Mouse (Mus musculus) stomach, postnatal 0 days (tissue): ENCODE measurements around the gene Trim17. TPM values are rescaled to one million over a fixed set of nuclear protein-coding genes. Genes with fewer than 3 reads are reported as not detected.

Source experiments
- ATAC-seq: fragments of 200-750 bp; cut with Nextera tagmentation; 2 replicates; pipeline ENCODE4 v1.8.0; 2017; ENCODE audit not compliant: low FRiP score, low TSS enrichment
- DNase-seq: peaks from one replicate; pipeline ENCODE4 v3.0.0-alpha.2; 2016; ENCODE audit warnings: low spot score
- H3K27ac ChIP-seq: fragments of 300-500 bp; sonication (generic); replicated peaks from 2 replicates; pipeline ENCODE4 v1.5.1; 2014; ENCODE audit warnings: mild to moderate bottlenecking, control low read depth
- H3K27me3 ChIP-seq: fragments of 300-500 bp; sonication (generic); 2 replicates; pipeline ENCODE4 v1.6.1; 2014; ENCODE audit warnings: low read length; ENCODE audit not compliant: control insufficient read depth, insufficient read depth
- H3K36me3 ChIP-seq: fragments of 300-500 bp; sonication (generic); 2 replicates; pipeline ENCODE4 v1.6.1; 2014; ENCODE audit warnings: low read length, mixed read lengths; ENCODE audit not compliant: control insufficient read depth, insufficient read depth
- H3K4me1 ChIP-seq: fragments of 300-500 bp; sonication (generic); replicated peaks from 2 replicates; pipeline ENCODE4 v1.6.1; 2014; ENCODE audit warnings: antibody characterized with exemption; ENCODE audit not compliant: control insufficient read depth, insufficient read depth
- H3K4me2 ChIP-seq: fragments of 300-500 bp; sonication (generic); replicated peaks from 2 replicates; pipeline ENCODE4 v1.6.1; 2014; ENCODE audit warnings: low read depth, mild to moderate bottlenecking, control low read depth, moderate library complexity
- H3K4me3 ChIP-seq: fragments of 300-500 bp; sonication (generic); 2 replicates; pipeline ENCODE4 v1.5.1; 2014; ENCODE audit warnings: low read depth, low read length, control low read depth
- H3K9ac ChIP-seq: fragments of 300-500 bp; sonication (generic); 2 replicates; pipeline ENCODE4 v1.6.1; 2014; ENCODE audit warnings: mild to moderate bottlenecking, low read length, control low read depth, mixed read lengths
- H3K9me3 ChIP-seq: fragments of 300-500 bp; sonication (generic); 2 replicates; pipeline ENCODE4 v1.6.1; 2016; ENCODE audit warnings: low read length; ENCODE audit not compliant: control insufficient read depth
- CTCF ChIP-seq: IDR thresholded peaks from 2 replicates; pipeline ENCODE4 v1.5.1; 2016; ENCODE audit warnings: antibody characterized with exemption, low read depth, mild to moderate bottlenecking, moderate library complexity
- EP300 ChIP-seq: optimal IDR thresholded peaks from 2 replicates; pipeline ENCODE3; 2016; ENCODE audit warnings: antibody characterized with exemption
- WGBS: fragments of 180-500 bp; shearing (Covaris S2); extraction: QIAGEN DNeasy Blood & Tissue Kit; methylation state at CpG from one replicate; pipeline ENCODE4 v1.1.7; 2014; 5-methylcytosine and 5-hydroxymethylcytosine counted together
- polyA plus RNA-seq: library from polyadenylated mRNA; unstranded; fragments of >200 nt; fragmentation: Nextera tagmentation; extraction: Ambion mirVana; gene quantifications from 2 replicates; pipeline ENCODE4 v1.2.1, GENCODE M21; 2015

The Trim17 gene
- polyA plus RNA-seq, 1 experiment from 2014 or later, result 0.08 TPM

DNA sequence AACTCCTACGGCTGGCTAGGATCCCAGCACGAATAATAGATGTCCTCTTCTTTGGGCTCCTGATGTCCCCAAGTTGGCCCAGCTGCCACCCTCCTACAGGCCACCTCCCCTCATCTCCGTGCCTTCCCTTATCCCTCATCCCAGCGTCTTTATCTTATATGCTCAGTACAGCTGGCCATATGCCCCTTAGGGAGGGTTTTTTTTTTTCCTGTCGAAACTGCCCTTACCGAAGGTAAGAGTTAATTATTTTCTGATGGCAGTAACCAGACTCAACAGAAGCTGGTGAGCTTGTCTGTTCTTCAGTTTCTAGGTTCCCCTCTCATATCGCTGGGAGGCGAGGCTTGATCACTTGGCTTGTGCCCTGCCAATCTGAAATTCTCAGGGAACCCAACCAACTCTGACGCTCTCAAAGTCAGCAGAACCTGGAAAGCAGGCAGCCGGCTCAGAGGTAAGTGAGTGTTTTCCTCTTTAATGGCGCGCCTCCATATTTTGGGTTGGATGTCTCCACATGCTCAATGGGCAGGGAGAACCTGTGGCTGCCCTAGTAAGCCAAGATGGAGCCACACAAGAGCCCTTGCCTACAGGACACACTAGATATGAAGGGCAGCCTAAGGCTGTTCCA, 36.6 kb upstream of the Trim17 start, which contains the start of gene Btnl10:
Gene Btnl10 (plus strand): TSS at position 164 of the 622 bp plus-strand sequence.
- Histone ChIP-seq H3K4me3 (no peak within 1 kb of the TSS), H3K27me3 (no peaks in the 10 kb centered on the region), H3K4me2 (no peak within 1 kb of the TSS), H3K36me3 (no peaks in the 10 kb centered on the region), H3K27ac (no peak within 1 kb of the TSS), H3K4me1 (0 out of 2 replicates have a peak, but pooled peaks cover 3% of the 10 kb centered on the region), H3K9ac (no peak within 1 kb of the TSS), H3K9me3 (no peaks in the 10 kb centered on the region)
- 82% methylated on average over 12 of the region's 12 CpGs for WGBS
- ATAC-seq, result no peak
- no peak for TF ChIP-seq CTCF
- TF ChIP-seq EP300, result no peak
- DNase-seq, result no peak

DNA sequence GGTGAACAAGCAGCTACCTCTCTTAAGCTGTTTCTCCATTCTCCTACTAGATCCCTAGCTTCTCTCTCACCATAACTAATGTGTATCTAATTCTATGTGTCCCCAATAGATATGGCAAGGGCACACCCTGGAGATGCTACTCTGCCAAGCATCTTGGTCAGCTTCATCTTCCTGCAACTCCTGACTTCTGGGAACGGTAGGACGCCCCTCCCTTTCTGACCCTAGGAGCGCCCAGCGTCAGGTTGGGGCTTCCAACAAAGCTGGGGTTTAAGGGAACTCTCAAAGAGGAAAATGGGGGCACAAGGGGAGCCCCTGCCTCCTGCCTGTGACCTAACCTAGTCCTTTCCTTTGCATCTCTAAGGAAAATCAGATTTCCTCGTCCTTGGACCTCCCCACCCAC, 35.7 kb upstream of the Trim17 start:
- H3K9me3 ChIP-seq, result no peaks in the 10 kb centered on the region
- WGBS, result 62% methylated on average over 5 of the region's 5 CpGs

DNA sequence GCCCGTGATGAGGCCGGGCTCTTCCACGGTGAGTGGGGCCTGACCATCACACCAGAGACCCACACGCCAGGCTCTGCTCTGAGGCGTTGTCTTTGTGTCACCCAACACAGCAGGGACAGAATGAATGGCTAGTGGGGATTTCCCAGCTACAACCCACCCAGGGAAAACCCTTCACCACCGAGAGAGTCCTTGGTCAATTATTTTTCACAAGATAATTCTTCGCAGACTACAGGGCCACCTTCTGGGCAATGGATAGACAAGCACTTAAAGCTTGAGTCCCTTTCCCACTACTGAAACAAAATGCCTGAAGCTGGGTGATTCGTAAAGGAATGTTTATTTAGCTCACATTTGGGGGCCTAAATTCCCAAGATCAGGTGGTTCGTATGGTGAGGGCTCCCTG, 32.1 kb upstream of the Trim17 start:
- WGBS, result 80% methylated on average over 9 of the region's 9 CpGs
- ATAC-seq, result no peak
- peak; percentile 10; the same call in 1 of the 2 replicates for TF ChIP-seq CTCF
- no peak for TF ChIP-seq EP300
- no peaks in the 10 kb centered on the region for H3K27me3 ChIP-seq
- no peak for DNase-seq
- no peak overlapping the region for H3K4me3 ChIP-seq
- H3K27ac ChIP-seq, result no peak overlapping the region
- no peak overlapping the region for H3K9ac ChIP-seq
- H3K36me3 ChIP-seq, result no peaks in the 10 kb centered on the region
- H3K9me3 ChIP-seq, result no peaks in the 10 kb centered on the region
- H3K4me2 ChIP-seq, result no peak overlapping the region
- H3K4me1 ChIP-seq, result no peaks in the 10 kb centered on the region

More for the DNA sequence above, 35.7 kb upstream of the Trim17 start:
- H3K4me1 ChIP-seq, result 0 out of 2 replicates have a peak, but pooled peaks cover 3% of the 10 kb centered on the region
- DNase-seq, result no peak
- no peak for ATAC-seq
- H3K9ac ChIP-seq, result no peak overlapping the region
- no peak overlapping the region for H3K4me2 ChIP-seq
- H3K36me3 ChIP-seq, result no peaks in the 10 kb centered on the region
- no peak overlapping the region for H3K27ac ChIP-seq
- TF ChIP-seq EP300, result no peak
- TF ChIP-seq CTCF, result no peak
- no peaks in the 10 kb centered on the region for H3K27me3 ChIP-seq
- no peak overlapping the region for H3K4me3 ChIP-seq

DNA sequence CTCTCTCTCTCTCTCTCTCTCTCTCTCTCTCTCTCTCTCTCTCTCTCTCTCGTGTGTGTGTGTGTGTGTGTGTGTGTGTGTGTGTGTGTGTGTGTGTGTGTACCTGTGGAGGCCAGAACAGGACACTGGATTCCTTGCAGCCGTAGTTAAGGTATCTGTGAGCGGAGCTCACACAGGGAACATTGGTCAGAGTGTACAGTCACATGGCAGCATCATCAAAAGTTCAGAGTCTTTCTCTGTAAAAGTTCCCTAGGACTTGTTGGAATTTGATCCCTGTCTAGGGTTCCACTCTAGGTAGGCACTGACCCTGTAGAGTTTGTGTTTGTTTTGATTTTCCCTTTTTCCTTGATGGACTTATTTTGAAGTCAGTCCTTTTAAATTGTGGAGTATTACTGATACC, 27.8 kb upstream of the Trim17 start:
- no peak for TF ChIP-seq CTCF
- TF ChIP-seq EP300, result no peak
- ATAC-seq, result no peak
- Histone ChIP-seq H3K9me3 (no peaks in the 10 kb centered on the region), H3K4me2 (no peak overlapping the region), H3K4me1 (no peaks in the 10 kb centered on the region), H3K27me3 (no peaks in the 10 kb centered on the region), H3K36me3 (no peaks in the 10 kb centered on the region; the same call in 1 of the 2 replicates), H3K4me3 (no peak overlapping the region), H3K27ac (no peak overlapping the region), H3K9ac (no peak overlapping the region)
- 77% methylated on average over 2 of the region's 3 CpGs for WGBS
- no peak for DNase-seq

DNA sequence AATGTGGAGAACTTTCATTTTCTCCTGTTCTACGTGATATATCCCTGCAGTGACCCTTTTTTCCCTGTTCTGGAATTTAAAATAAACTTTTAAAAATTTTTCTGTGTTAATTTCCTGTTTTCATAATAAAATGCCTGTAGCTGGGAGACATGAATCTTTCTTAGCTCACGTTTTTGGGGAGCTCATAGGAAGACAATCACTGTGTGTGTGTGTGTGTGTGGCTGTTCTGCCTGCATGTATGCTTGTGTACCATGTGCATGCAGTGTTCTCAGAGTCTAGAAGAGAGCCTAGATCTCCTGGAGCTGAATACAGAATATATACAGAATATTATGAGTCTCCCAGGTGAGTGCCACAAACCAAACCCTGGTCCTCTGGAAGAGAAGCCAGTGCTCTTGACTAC, 27.4 kb upstream of the Trim17 start:
- no peak overlapping the region for H3K4me3 ChIP-seq
- H3K9me3 ChIP-seq, result no peaks in the 10 kb centered on the region
- no peaks in the 10 kb centered on the region for H3K27me3 ChIP-seq
- ATAC-seq, result no peak
- H3K27ac ChIP-seq, result no peak overlapping the region
- no peak overlapping the region for H3K4me2 ChIP-seq
- WGBS, result 61% methylated on average over 2 of the region's 2 CpGs
- TF ChIP-seq CTCF, result no peak
- no peak for TF ChIP-seq EP300
- H3K4me1 ChIP-seq, result no peaks in the 10 kb centered on the region
- no peak overlapping the region for H3K9ac ChIP-seq
- no peak for DNase-seq
- peaks cover 4% of the 10 kb centered on the region; the same call in 1 of the 2 replicates for H3K36me3 ChIP-seq
